ENCODE assay signal across 9 mouse cellular contexts in the genomic region with DNA sequence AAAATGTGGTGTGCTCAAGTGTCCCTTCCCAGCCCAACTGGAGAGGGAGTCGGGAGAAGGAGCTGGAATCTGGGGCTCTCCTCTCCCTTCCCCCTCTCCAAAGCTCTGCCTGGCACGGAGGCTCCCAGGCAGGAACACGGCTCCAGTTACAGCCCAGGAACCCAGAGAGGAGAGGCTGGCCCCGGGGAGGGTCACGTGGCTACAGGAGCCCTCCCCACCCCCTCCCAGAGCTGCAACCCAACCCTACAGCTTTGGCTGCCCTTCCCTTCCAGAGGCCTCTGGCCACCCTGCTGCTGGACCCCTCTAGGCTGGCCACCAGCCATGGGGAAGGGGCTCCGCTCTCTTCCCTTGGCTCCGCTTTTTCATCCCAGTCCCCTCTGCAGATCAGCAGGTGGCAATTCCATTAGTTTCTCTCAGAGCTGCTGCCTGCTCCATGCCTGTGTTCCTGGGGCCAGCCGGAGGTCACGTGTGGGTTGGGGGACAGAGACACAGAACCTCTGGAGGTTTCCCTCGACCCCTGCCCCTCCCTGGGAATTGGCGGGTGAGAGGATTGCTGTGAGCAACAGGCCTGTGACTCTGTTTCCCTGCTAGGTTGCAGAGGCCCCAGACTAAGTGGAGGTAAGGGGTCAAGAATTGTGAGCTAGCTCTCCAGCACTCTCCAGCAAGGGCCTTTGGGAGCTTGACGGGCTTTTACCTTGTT. TPM values are rescaled to one million over a fixed set of nuclear protein-coding genes. Genes with fewer than 3 reads are reported as not detected.
DNase-seq lines count a peak whose midpoint lies in the region; ATAC-seq and TF ChIP-seq lines count a peak whose summit lies in the region.
"Had no signal": no experiment of that assay in that cellular context is flagged by ENCODE, and none has a peak within 500 bp of the region (broad histone marks: within the 10 kb centered on the region; RNA-seq: fewer than 3 reads in every experiment).

No protein-coding gene starts in this region.

- H3K4me3 ChIP-seq in midbrain, embryonic 11.5 days (ENCODE audit: low read depth, low read length), result 0 out of 2 replicates have a peak overlapping the region, but pooled peaks have one; percentile 50
- H3K4me3 ChIP-seq in midbrain, embryonic 15.5 days, result no peak overlapping the region
- H3K4me3 ChIP-seq in embryonic facial prominence, embryonic 12.5 days, result peak overlapping the region; percentile 66; the same call in 1 of the 2 replicates
- no peak overlapping the region for H3K4me3 ChIP-seq in heart, postnatal 0 days (ENCODE audit: low read depth, low read length)

- no peaks in the 10 kb centered on the region for H3K9me3 ChIP-seq in midbrain, embryonic 11.5 days (ENCODE audit: control insufficient read depth, low read length)
- no peaks in the 10 kb centered on the region for H3K9me3 ChIP-seq in midbrain, embryonic 15.5 days
- no peaks in the 10 kb centered on the region for H3K9me3 ChIP-seq in embryonic facial prominence, embryonic 12.5 days
- H3K9me3 ChIP-seq in heart, postnatal 0 days (replicated peaks; ENCODE audit: control insufficient read depth, low read length), result no peaks in the 10 kb centered on the region

- WGBS in midbrain, embryonic 11.5 days, result 4% methylated on average over 12 of the region's 12 CpGs
- WGBS in midbrain, embryonic 15.5 days, result 8% methylated on average over 12 of the region's 12 CpGs
- 6% methylated on average over 10 of the region's 12 CpGs for WGBS in embryonic facial prominence, embryonic 12.5 days
- 26% methylated on average over 12 of the region's 12 CpGs for WGBS in heart, postnatal 0 days

- H3K36me3 ChIP-seq in midbrain, embryonic 11.5 days (ENCODE audit: control insufficient read depth, insufficient read depth, low read length), result no peaks in the 10 kb centered on the region
- no peaks in the 10 kb centered on the region for H3K36me3 ChIP-seq in midbrain, embryonic 15.5 days (replicated peaks)
- no peaks in the 10 kb centered on the region for H3K36me3 ChIP-seq in embryonic facial prominence, embryonic 12.5 days
- H3K36me3 ChIP-seq in heart, postnatal 0 days (replicated peaks; ENCODE audit: control insufficient read depth, insufficient read depth, low read length), result no peaks in the 10 kb centered on the region

- peak overlapping the region; percentile 25 for H3K9ac ChIP-seq in midbrain, embryonic 11.5 days (ENCODE audit: low read length)
- H3K9ac ChIP-seq in midbrain, embryonic 15.5 days, result no peak overlapping the region
- no peak overlapping the region for H3K9ac ChIP-seq in embryonic facial prominence, embryonic 12.5 days
- no peak overlapping the region for H3K9ac ChIP-seq in heart, postnatal 0 days (replicated peaks; ENCODE audit: low read depth, low read length)

- ATAC-seq in midbrain, embryonic 11.5 days (ENCODE audit: low FRiP score), result peak; percentile 10
- no peak for ATAC-seq in midbrain, embryonic 15.5 days (replicated peaks)
- ATAC-seq in embryonic facial prominence, embryonic 12.5 days (ENCODE audit: insufficient number of reproducible peaks, insufficient read depth, low FRiP score, low TSS enrichment), result peak; percentile 76
- ATAC-seq in heart, postnatal 0 days (ENCODE audit: insufficient read depth, low read depth), result peak; percentile 43
- ATAC-seq in cerebellum, adult (ENCODE audit: insufficient number of reproducible peaks, low FRiP score, low TSS enrichment), result no peak

- H3K4me1 ChIP-seq in midbrain, embryonic 11.5 days (ENCODE audit: control insufficient read depth, insufficient read depth, low read length), result peaks cover 42% of the 10 kb centered on the region
- peaks cover 36% of the 10 kb centered on the region for H3K4me1 ChIP-seq in midbrain, embryonic 15.5 days
- H3K4me1 ChIP-seq in embryonic facial prominence, embryonic 12.5 days, result peaks cover 75% of the 10 kb centered on the region
- H3K4me1 ChIP-seq in heart, postnatal 0 days (ENCODE audit: control insufficient read depth, insufficient read depth), result peaks cover 3% of the 10 kb centered on the region; the same call in 1 of the 2 replicates

- TF ChIP-seq EP300 in heart, postnatal 0 days (IDR thresholded peaks at IDR 0.05; ENCODE audit: low read depth), result no peak

- H3K27ac ChIP-seq in midbrain, embryonic 11.5 days (ENCODE audit: low read depth, low read length), result peak overlapping the region; percentile 59
- no peak overlapping the region for H3K27ac ChIP-seq in midbrain, embryonic 15.5 days
- H3K27ac ChIP-seq in embryonic facial prominence, embryonic 12.5 days, result peak overlapping the region; percentile 62
- no peak overlapping the region for H3K27ac ChIP-seq in heart, postnatal 0 days (ENCODE audit: low read depth)

- peak overlapping the region; percentile 6 for H3K4me2 ChIP-seq in midbrain, embryonic 11.5 days
- no peak overlapping the region for H3K4me2 ChIP-seq in midbrain, embryonic 15.5 days
- peak overlapping the region; percentile 93 for H3K4me2 ChIP-seq in embryonic facial prominence, embryonic 12.5 days (replicated peaks)
- peak overlapping the region; percentile 32; the same call in 1 of the 2 replicates for H3K4me2 ChIP-seq in heart, postnatal 0 days (ENCODE audit: low read depth, low read length)

- TF ChIP-seq CTCF in heart, postnatal 0 days (IDR thresholded peaks at IDR 0.05; ENCODE audit: low read depth), result no peak

- H3K27me3 ChIP-seq in midbrain, embryonic 11.5 days (ENCODE audit: control insufficient read depth, insufficient read depth, low read length), result peaks cover 79% of the 10 kb centered on the region
- peaks cover 81% of the 10 kb centered on the region for H3K27me3 ChIP-seq in midbrain, embryonic 15.5 days (replicated peaks)
- H3K27me3 ChIP-seq in embryonic facial prominence, embryonic 12.5 days, result peaks cover 30% of the 10 kb centered on the region
- peaks cover 49% of the 10 kb centered on the region for H3K27me3 ChIP-seq in heart, postnatal 0 days (ENCODE audit: control insufficient read depth, insufficient read depth, low read length)

- peak; percentile 91 for DNase-seq in midbrain, embryonic 11.5 days (ENCODE audit: low spot score, missing footprints)
- no peak for DNase-seq in heart, postnatal 0 days (ENCODE audit: low spot score)
- peak; percentile 76 for DNase-seq in lung, postnatal 10 days
- DNase-seq in adrenal gland, adult (ENCODE audit: inconsistent age in 2 of 2, low spot score in 1 of 2), result no peak
- DNase-seq in layer of hippocampus, adult 18-20 months (ENCODE audit: low spot score in 2 of 2), result no peak

RNA-seq across cellular contexts. Expression of a gene that starts 2.5 kb away (rescaled TPM):
- 4.0 and 4.8 TPM in 2 replicates for polyA plus RNA-seq in midbrain, embryonic 11.5 days (2014; fragmentation: Nextera tagmentation; extraction: Ambion mirVana)
- polyA plus RNA-seq in midbrain, embryonic 15.5 days (2015; fragmentation: Nextera tagmentation; extraction: Ambion mirVana), result 3.8 and 3.9 TPM in 2 replicates
- 5.9 and 7.1 TPM in 2 replicates for polyA plus RNA-seq in embryonic facial prominence, embryonic 12.5 days (2016; fragmentation: Nextera tagmentation; extraction: Ambion mirVana)
- total RNA-seq in heart, postnatal 0 days (2014; rRNA removed; ENCODE audit: low replicate concordance), result 3.4 and 4.0 TPM in 2 replicates
- polyA plus RNA-seq in heart, postnatal 0 days (2015; fragmentation: Nextera tagmentation; extraction: Ambion mirVana), result 2.8 and 2.9 TPM in 2 replicates
- total RNA-seq in layer of hippocampus, adult 18-20 months (2021), result 1 to 10 TPM; 3.5 to 4.1 TPM

RNA-seq across cellular contexts. Expression of a gene that starts 18.7 kb away (rescaled TPM):
- polyA plus RNA-seq in midbrain, embryonic 11.5 days (2014; fragmentation: Nextera tagmentation; extraction: Ambion mirVana), result 1.4 and 2.0 TPM in 2 replicates
- polyA plus RNA-seq in midbrain, embryonic 15.5 days (2015; fragmentation: Nextera tagmentation; extraction: Ambion mirVana), result 0.43 and 0.61 TPM in 2 replicates
- polyA plus RNA-seq in embryonic facial prominence, embryonic 12.5 days (2016; fragmentation: Nextera tagmentation; extraction: Ambion mirVana), result 1.8 and 2.6 TPM in 2 replicates
- not detected in 2 replicates for total RNA-seq in heart, postnatal 0 days (2014; rRNA removed; ENCODE audit: low replicate concordance)
- not detected in 2 replicates for polyA plus RNA-seq in heart, postnatal 0 days (2015; fragmentation: Nextera tagmentation; extraction: Ambion mirVana)
- total RNA-seq in layer of hippocampus, adult 18-20 months (2021), result under 1 TPM in 1 of 2 experiments, not detected in 1; 0.25 TPM
- polyA plus RNA-seq: liver, embryonic 16.5 days had no signal

Comparison
In these comparisons a context has a peak if more than half of its experiments do, and no peak if none do; other contexts are left out.
1. ATAC-seq: peak in midbrain, embryonic 11.5 days (single experiment), embryonic facial prominence, embryonic 12.5 days (single experiment) and heart, postnatal 0 days (single experiment); none in midbrain, embryonic 15.5 days (single experiment) and cerebellum, adult (single experiment).
2. H3K27ac ChIP-seq: peak in midbrain, embryonic 11.5 days (single experiment) and embryonic facial prominence, embryonic 12.5 days (single experiment); none in midbrain, embryonic 15.5 days (single experiment) and heart, postnatal 0 days (single experiment).
3. H3K4me3 ChIP-seq: peak in midbrain, embryonic 11.5 days (single experiment) and embryonic facial prominence, embryonic 12.5 days (single experiment); none in midbrain, embryonic 15.5 days (single experiment) and heart, postnatal 0 days (single experiment).
4. DNase-seq: peak in midbrain, embryonic 11.5 days (single experiment) and lung, postnatal 10 days (single experiment); none in heart, postnatal 0 days (single experiment), adrenal gland, adult (0 of 2) and layer of hippocampus, adult 18-20 months (0 of 2).